Mouse (Mus musculus): ENCODE data around the gene Sgcg.

Sgcg gene

GRCm38 (mm10) chr14:61235846-61236474 lies 22.3 kb downstream of the Sgcg start:
- DNase-seq (ENCODE audit: inconsistent age in 2 of 2, low spot score in 1 of 2), result peak; percentile 10 to 53

- DNase-seq (ENCODE audit: inconsistent age in 2 of 2, low spot score in 1 of 2), result no peak
Measured at GRCm38 (mm10) chr14:61232016-61232568, 26.2 kb downstream of the Sgcg start.

- DNase-seq (ENCODE audit: inconsistent age in 2 of 2, low spot score in 1 of 2), result no peak
Measured at GRCm38 (mm10) chr14:61230179-61230578, 28.1 kb downstream of the Sgcg start.

- no peak for DNase-seq (ENCODE audit: inconsistent age in 2 of 2, low spot score in 1 of 2)
Measured at GRCm38 (mm10) chr14:61229763-61230162, 28.5 kb downstream of the Sgcg start.

- no peak for DNase-seq (ENCODE audit: inconsistent age in 2 of 2, low spot score in 1 of 2)
Measured at GRCm38 (mm10) chr14:61226151-61226550, 32.1 kb downstream of the Sgcg start.

- DNase-seq (ENCODE audit: inconsistent age in 2 of 2, low spot score in 1 of 2), result no peak
Measured at GRCm38 (mm10) chr14:61224387-61225077, 33.8 kb downstream of the Sgcg start.

GRCm38 (mm10) chr14:61223740-61224139 lies 34.5 kb downstream of the Sgcg start:
- DNase-seq (ENCODE audit: inconsistent age in 2 of 2, low spot score in 1 of 2), result no peak

- DNase-seq (ENCODE audit: inconsistent age in 2 of 2, low spot score in 1 of 2), result no peak
Measured at GRCm38 (mm10) chr14:61222506-61222905, 35.8 kb downstream of the Sgcg start.

GRCm38 (mm10) chr14:61221166-61221565 lies 37.1 kb downstream of the Sgcg start:
- DNase-seq (ENCODE audit: inconsistent age in 2 of 2, low spot score in 1 of 2), result no peak

GRCm38 (mm10) chr14:61211754-61212153 lies 46.5 kb downstream of the Sgcg start:
- no peak for DNase-seq (ENCODE audit: inconsistent age in 2 of 2, low spot score in 1 of 2)

- DNase-seq (ENCODE audit: inconsistent age in 2 of 2, low spot score in 1 of 2), result peak in 1 of 2 experiments; percentile 19
Measured at GRCm38 (mm10) chr14:61210111-61210510, 48.2 kb downstream of the Sgcg start.

GRCm38 (mm10) chr14:61194416-61194815 lies 63.9 kb downstream of the Sgcg start:
- DNase-seq (ENCODE audit: inconsistent age in 2 of 2, low spot score in 1 of 2), result no peak

GRCm38 (mm10) chr14:61192326-61192725 lies 66.0 kb downstream of the Sgcg start:
- no peak for DNase-seq (ENCODE audit: inconsistent age in 2 of 2, low spot score in 1 of 2)

GRCm38 (mm10) chr14:61191904-61192303 lies 66.4 kb downstream of the Sgcg start:
- DNase-seq (ENCODE audit: inconsistent age in 2 of 2, low spot score in 1 of 2), result peak in 1 of 2 experiments; percentile 33

- DNase-seq (ENCODE audit: inconsistent age in 2 of 2, low spot score in 1 of 2), result peak in 1 of 2 experiments; percentile 84
Measured at GRCm38 (mm10) chr14:61173229-61173628, 85.1 kb downstream of the Sgcg start.

GRCm38 (mm10) chr14:61172548-61173158 lies 85.6 kb downstream of the Sgcg start:
- peak; percentile 100 for DNase-seq (ENCODE audit: inconsistent age in 2 of 2, low spot score in 1 of 2)

- DNase-seq (ENCODE audit: inconsistent age in 2 of 2, low spot score in 1 of 2), result no peak
Measured at GRCm38 (mm10) chr14:61171261-61171970, 86.9 kb downstream of the Sgcg start.

All from adrenal gland, adult (tissue).